Mouse (Mus musculus): ENCODE measurements at regions not wholly inside any gene's neighbourhood (a gene's known extent, or its start where the extent isn't known, plus 50 kb on each side); places are given as distances from the start of the nearest gene placed in this dataset.

GRCm38 (mm10) chr4:55723124-55723523, 190.9 kb upstream of the Klf4 start:
- DNase-seq: no peak

- DNase-seq: no peak
These were observed 190.1 kb upstream of the Klf4 start for GRCm38 (mm10) chr4:55722388-55722787.

GRCm38 (mm10) chr4:55721834-55722233, 189.6 kb upstream of the Klf4 start:
- no peak for DNase-seq

GRCm38 (mm10) chr4:55718438-55718837, 186.2 kb upstream of the Klf4 start:
- no peak for DNase-seq

DNA sequence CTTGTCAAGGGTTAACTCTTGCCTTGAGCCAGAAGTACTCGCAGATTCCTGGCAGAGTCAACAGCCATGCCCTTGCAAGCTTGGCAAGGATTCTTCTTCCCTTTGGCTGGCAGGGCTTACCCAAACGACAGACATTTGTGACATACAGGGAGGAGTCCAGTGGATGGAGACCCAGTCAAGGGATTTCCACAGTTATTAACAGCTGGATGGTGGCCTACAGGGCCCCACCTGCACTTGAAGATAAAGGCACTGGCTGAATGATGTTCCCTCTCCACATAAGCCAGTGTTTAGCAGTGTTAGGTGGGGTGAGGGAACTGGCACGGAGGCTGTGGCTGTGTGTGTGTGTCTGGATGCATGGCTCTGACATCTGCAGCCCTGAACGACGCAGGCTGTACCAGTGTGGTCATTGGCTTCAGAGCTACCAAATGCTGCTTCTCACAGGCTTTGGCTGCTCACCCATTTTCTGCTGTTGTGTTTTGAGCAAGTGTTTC, 183.9 kb upstream of the Klf4 start:
- DNase-seq: no peak

GRCm38 (mm10) chr4:55711500-55712341, 179.5 kb upstream of the Klf4 start:
- DNase-seq: no peak

DNA sequence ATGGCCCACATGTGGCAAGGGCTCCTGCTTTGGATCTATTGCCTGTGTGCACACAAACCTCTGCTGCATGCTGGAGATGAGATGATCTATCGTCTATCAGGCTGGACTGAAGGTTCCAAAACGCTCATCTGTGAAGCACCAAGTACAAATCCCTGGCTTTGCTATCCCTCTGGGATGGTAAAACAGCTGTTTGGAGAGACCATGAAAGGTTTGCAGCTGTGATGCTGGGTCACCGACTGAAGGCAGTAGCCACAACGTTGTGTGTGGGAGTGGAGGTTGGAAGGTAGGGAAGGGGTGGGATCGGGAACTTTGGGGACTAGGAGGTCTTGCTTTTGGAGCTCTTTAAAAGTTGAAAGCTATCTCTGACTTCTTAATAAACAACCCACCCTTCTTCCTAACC, 178.2 kb upstream of the Klf4 start:
- no peak for DNase-seq

DNA sequence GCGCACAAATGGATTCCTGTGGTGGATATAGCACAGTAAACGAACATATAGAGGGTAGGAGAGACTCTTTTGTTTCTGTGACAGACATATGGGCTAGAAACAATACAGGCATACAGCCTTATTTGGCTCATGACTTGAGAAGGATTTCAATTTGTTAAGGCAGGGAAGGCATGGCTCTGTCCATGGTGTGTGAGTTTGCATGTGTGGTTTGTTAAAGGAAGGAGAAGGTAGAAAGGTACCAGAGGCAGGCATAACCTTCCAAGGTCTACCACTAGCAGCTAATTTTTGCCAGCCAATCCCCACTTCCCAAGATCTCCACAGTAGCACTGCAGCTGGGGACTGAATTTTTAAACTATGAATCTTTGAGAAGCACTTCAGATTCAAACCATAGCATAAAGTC, 176.5 kb upstream of the Klf4 start:
- no peak for DNase-seq

DNA sequence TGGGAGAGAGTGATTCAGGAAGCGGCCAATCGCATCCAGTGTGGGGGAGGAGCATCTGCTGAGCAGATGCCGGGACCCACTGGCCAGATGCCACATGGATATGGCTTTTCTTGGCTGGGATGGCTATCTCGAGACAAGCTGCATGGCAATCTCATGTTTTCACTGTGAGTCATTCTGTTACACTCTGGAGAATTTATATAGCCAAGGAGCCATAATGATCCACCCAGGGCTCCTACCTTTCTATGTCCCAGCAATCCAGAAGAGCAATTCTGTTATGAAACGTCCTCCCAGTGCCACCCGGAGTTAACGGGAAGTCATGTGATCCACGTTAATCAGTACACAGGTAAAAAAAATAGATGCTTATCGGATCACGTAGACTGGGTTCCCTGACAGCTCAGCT, 175.7 kb upstream of the Klf4 start:
- no peak for DNase-seq

GRCm38 (mm10) chr4:55704921-55705320, 172.7 kb upstream of the Klf4 start:
- DNase-seq: no peak

DNA sequence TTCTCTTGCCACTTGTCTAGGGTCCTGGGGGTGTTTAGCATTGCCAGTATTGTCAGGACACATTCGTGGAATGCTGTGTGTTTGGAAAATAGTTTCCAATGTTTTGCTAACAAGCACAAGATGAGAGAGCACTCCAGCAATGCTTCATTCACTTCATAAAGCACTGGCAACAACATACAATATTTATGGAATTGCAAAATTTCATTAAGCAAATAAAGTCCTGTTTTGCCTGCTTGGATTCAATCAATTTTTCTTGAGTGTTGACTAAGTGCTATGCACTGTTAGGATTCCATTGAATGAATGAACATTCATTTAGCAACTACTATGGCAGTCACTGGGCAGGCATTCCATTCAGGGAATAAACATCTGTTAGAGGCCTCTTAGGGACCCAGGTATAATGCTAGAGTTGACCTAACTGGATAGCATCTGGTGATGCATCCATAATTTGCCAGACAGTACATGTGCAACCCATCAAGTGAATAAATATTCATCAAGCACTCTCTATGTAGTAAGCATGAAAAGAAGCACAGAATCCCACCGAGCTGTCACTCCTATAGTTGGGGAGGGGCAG, 171.2 kb upstream of the Klf4 start:
- DNase-seq: no peak

DNA sequence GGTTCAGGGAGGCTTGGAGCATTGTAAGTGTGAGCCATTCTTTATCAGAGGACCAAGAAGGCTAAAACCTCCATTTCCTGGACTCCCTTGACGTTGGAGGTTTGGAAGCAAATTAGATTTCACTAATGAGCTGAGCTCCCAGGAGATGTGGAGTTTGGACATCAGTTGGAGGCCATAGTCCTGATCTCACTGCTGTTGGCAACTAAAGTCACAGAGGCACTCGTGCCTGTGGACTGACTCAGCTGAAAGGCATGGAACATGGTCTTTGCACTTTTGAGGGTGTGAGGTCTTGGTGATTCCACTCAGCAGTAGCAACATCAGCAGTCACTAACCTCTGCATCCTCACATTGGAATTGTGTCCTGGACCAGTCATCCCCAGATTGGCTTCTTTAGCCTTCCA, 169.1 kb upstream of the Klf4 start:
- DNase-seq: no peak

GRCm38 (mm10) chr4:55699917-55700316, 167.7 kb upstream of the Klf4 start:
- no peak for DNase-seq

GRCm38 (mm10) chr4:55699161-55699560, 166.9 kb upstream of the Klf4 start:
- no peak for DNase-seq

- DNase-seq: no peak
These were observed 164.8 kb upstream of the Klf4 start for GRCm38 (mm10) chr4:55697108-55697507.

- DNase-seq: no peak
These were observed 164.2 kb upstream of the Klf4 start for GRCm38 (mm10) chr4:55696428-55696827.

GRCm38 (mm10) chr4:55695246-55695645, 163.0 kb upstream of the Klf4 start:
- DNase-seq: no peak

DNA sequence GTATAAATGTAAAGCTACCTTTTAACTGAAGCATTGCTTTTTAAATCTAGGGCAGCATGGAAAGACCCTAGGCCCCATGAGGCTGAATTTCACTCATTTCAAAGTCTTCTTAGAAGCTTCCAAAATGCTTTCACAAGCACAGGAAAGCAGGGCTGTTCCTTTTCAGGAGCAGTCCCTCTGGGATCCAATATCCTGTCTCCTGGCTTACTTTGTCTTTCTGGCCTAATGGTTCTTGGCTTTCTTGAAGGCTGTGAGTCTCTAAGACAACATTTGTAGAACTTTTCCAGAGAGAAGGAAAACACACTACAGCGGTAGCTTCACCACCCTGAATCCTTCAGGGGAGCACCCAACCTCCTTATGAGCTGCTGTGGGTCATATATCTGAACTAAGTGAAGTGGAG, 157.2 kb upstream of the Klf4 start:
- DNase-seq: no peak

- no peak for DNase-seq
These were observed 154.5 kb upstream of the Klf4 start for GRCm38 (mm10) chr4:55686771-55687170.

- DNase-seq: no peak
These were observed 140.0 kb upstream of the Klf4 start for GRCm38 (mm10) chr4:55672288-55672687.

- no peak for DNase-seq
These were observed 138.0 kb upstream of the Klf4 start for GRCm38 (mm10) chr4:55670258-55670657.

- no peak for DNase-seq
These were observed 132.6 kb upstream of the Klf4 start for GRCm38 (mm10) chr4:55664822-55665221.

DNA sequence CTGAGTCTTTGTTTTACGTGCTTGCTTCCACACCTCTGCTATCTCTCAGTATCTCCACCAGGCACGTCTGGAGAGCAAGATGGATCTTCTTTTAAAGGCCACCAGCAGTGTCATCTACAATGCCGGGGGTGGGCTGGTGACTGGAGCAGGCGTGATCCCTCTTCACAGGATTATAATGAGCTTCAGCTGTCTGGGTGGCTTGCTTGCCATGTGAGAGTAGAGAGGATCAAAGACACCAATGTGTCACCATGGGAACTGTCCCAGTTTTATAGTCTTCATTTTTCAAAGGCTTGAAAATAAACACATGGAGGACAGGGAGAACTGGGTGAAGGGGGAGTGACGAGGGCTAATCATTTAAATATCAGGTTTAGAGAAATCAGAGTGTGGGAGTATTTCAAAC, 131.6 kb upstream of the Klf4 start:
- no peak for DNase-seq

- no peak for DNase-seq
These were observed 129.8 kb upstream of the Klf4 start for GRCm38 (mm10) chr4:55662041-55662440.

- DNase-seq: no peak
These were observed 126.6 kb upstream of the Klf4 start for GRCm38 (mm10) chr4:55658904-55659303.
